Mouse (Mus musculus) stomach, embryonic 16.5 days (tissue): ENCODE measurements around the gene Ephb1. TPM values are rescaled to one million over a fixed set of nuclear protein-coding genes. Genes with fewer than 3 reads are reported as not detected.

ENCODE experiments used
- ATAC-seq: fragments of 200-750 bp; cut with Nextera tagmentation; 2 replicates; pipeline ENCODE4 v1.8.0; 2017; ENCODE audit warnings: moderate number of reproducible peaks, moderate TSS enrichment; ENCODE audit not compliant: insufficient read depth, low FRiP score
- H3K27ac ChIP-seq: fragments of 300-500 bp; sonication (generic); 2 replicates; pipeline ENCODE4 v1.5.1; 2014; ENCODE audit warnings: low read length
- H3K27me3 ChIP-seq: fragments of 300-500 bp; sonication (generic); 2 replicates; pipeline ENCODE4 v1.6.1; 2014; ENCODE audit warnings: low read length, control low read depth, mixed read lengths; ENCODE audit not compliant: control insufficient read depth, insufficient read depth
- H3K36me3 ChIP-seq: fragments of 300-500 bp; sonication (generic); 2 replicates; pipeline ENCODE4 v1.6.1; 2014; ENCODE audit warnings: low read length; ENCODE audit not compliant: control insufficient read depth, insufficient read depth
- H3K4me1 ChIP-seq: fragments of 300-500 bp; sonication (generic); 2 replicates; pipeline ENCODE4 v1.6.1; 2014; ENCODE audit warnings: low read length, control low read depth, mixed read lengths; ENCODE audit not compliant: control insufficient read depth, insufficient read depth
- H3K4me2 ChIP-seq: fragments of 300-500 bp; sonication (generic); 2 replicates; pipeline ENCODE4 v1.6.1; 2014; ENCODE audit warnings: low read depth, low read length, mixed read lengths
- H3K4me3 ChIP-seq: fragments of 300-500 bp; sonication (generic); replicated peaks from 2 replicates; pipeline ENCODE4 v1.5.1; 2014; ENCODE audit warnings: mild to moderate bottlenecking, low read length
- H3K9ac ChIP-seq: fragments of 300-500 bp; sonication (generic); 2 replicates; pipeline ENCODE4 v1.6.1; 2014; ENCODE audit warnings: low read length
- H3K9me3 ChIP-seq: fragments of 300-500 bp; sonication (generic); replicated peaks from 2 replicates; pipeline ENCODE4 v1.6.1; 2016; ENCODE audit warnings: low read length, control low read depth; ENCODE audit not compliant: control insufficient read depth
- WGBS: fragments of 180-500 bp; shearing (Covaris S2); extraction: QIAGEN DNeasy Blood & Tissue Kit; methylation state at CpG from one replicate; pipeline ENCODE4 v1.1.7; 2014; 5-methylcytosine and 5-hydroxymethylcytosine counted together
- polyA plus RNA-seq: library from polyadenylated mRNA; unstranded; fragments of >200 nt; fragmentation: Nextera tagmentation; extraction: Ambion mirVana; gene quantifications from 2 replicates; pipeline ENCODE4 v1.2.1, GENCODE M21; 2015

Ephb1 gene
- polyA plus RNA-seq, 1 experiment from 2014 or later, result 3.6 TPM

DNA sequence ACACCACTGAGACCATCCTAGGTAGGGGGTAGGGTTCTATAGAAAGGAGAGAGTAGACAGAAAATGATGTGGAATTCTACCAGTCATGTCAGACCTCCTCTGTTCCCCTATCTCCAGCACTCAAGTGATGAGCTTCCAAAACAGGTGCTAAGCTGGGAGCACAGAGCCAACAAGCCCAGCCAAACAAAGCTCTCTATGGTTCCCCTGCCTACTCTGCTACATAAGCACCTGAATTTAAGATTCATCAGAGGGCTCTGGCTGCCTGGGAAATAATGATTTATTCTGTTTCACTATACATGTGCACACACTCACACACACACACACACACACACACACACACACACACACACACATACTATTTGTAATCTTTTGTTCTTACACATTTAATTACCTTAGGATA, 216.3 kb downstream of the Ephb1 start:
- Histone ChIP-seq H3K4me1 (no peaks in the 10 kb centered on the region), H3K36me3 (no peaks in the 10 kb centered on the region), H3K9me3 (no peaks in the 10 kb centered on the region), H3K9ac (no peak overlapping the region), H3K4me3 (no peak overlapping the region), H3K4me2 (no peak overlapping the region), H3K27ac (no peak overlapping the region), H3K27me3 (no peaks in the 10 kb centered on the region)
- ATAC-seq, result no peak

DNA sequence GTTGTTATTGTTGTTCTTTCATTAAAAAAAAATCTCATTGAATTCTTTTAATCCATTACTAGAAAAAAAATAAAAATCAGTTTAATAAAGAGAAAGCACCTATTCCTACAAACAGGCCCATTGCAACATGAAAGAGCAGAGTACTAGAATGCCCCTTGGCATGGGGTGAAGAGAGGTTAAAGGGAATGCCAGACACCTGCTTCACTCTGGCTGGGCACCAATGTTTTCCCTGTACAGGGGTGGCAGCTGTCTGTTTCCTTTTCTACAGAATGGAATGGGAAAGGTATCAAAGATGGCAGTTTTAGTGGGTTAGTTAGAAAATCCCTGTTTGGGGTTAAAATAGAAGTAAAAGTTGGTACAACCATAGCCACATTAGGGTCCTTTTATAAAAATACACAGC, 224.0 kb downstream of the Ephb1 start:
- H3K9ac ChIP-seq, result no peak overlapping the region
- no peaks in the 10 kb centered on the region for H3K9me3 ChIP-seq
- H3K4me1 ChIP-seq, result no peaks in the 10 kb centered on the region
- H3K27ac ChIP-seq, result no peak overlapping the region
- H3K4me3 ChIP-seq, result no peak overlapping the region
- ATAC-seq, result no peak
- H3K4me2 ChIP-seq, result no peak overlapping the region
- no peaks in the 10 kb centered on the region for H3K36me3 ChIP-seq
- H3K27me3 ChIP-seq, result no peaks in the 10 kb centered on the region

DNA sequence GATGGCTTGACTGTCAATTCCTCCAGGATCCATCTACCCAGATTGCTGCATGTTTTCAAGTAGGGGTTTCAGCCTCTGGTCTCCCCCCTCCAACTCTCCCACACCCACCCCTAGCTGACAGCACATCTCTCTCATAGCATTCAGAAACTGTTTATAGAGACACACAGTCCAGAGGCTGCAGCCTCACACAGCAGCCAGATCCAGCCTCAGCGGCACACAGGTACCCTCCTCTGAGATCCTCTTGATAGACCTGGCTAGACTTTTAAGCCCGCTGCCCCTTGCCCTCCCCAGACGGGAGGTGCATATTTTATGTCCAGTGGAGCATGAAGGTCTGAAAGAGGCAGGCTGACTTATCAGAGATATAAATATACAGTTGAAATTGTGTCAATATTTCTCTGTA, 228.0 kb downstream of the Ephb1 start:
- H3K36me3 ChIP-seq, result no peaks in the 10 kb centered on the region
- ATAC-seq, result no peak
- no peaks in the 10 kb centered on the region for H3K4me1 ChIP-seq
- no peak overlapping the region for H3K4me3 ChIP-seq
- H3K9me3 ChIP-seq, result no peaks in the 10 kb centered on the region
- no peak overlapping the region for H3K4me2 ChIP-seq
- H3K27ac ChIP-seq, result no peak overlapping the region
- WGBS, result 44% methylated on average over 3 of the region's 3 CpGs
- H3K27me3 ChIP-seq, result no peaks in the 10 kb centered on the region
- no peak overlapping the region for H3K9ac ChIP-seq

DNA sequence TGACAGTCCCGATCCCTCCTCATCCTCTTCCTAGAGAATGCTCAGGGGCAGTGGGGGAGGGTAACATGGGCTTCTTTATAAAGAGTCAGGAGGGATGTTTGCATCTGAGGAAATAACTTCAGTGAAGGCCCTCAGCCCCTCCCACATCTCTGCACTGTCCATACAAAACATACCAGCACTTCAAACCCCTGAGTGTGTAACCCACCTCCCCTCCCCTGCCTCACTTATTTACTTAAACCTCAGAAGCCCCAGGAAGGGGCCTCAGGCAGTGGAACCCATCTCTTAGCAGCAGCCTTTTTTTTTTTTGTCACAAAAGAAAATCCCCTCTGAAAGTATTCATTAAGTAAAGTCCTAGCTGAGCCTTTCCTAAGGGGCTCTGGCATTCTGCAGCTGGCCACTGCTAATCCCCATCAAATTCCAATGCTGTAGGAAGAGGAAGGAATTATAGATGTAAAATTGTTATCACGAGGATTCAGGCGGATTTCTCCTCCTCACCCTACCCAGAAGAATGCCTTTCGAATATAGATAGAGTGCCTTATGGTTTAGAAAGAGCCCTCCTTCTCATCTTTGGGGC, 231.5 kb downstream of the Ephb1 start:
- Histone ChIP-seq H3K4me3 (no peak overlapping the region), H3K4me2 (no peak overlapping the region), H3K36me3 (no peaks in the 10 kb centered on the region), H3K27me3 (no peaks in the 10 kb centered on the region), H3K27ac (no peak overlapping the region), H3K9me3 (no peaks in the 10 kb centered on the region), H3K4me1 (no peaks in the 10 kb centered on the region), H3K9ac (no peak overlapping the region)
- ATAC-seq, result no peak
- 27% methylated on average over 4 of the region's 4 CpGs for WGBS

DNA sequence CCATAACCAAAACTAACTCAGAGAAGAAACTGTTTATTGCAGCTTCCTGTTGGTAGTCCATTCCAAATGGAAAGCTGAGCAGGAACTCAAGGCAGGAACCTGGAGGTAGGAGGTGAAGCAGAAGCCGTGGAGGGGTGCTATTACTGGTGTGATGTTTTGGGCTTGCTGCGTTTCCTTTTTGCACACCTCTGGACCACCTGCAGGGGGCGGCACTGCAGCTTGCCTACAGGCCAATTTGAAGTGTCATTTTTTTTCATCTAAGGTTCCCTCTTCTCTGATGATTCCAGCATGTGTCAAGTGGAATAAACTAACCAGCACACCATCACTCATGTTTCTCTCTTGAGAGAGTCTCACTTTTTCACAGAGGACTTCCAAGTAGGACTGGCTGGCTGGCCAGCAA, 235.1 kb downstream of the Ephb1 start:
- H3K4me1 ChIP-seq, result no peaks in the 10 kb centered on the region
- H3K36me3 ChIP-seq, result no peaks in the 10 kb centered on the region
- WGBS, result 82% methylated on average over 3 of the region's 3 CpGs
- H3K9ac ChIP-seq, result no peak overlapping the region
- no peaks in the 10 kb centered on the region for H3K27me3 ChIP-seq
- no peak for ATAC-seq
- H3K27ac ChIP-seq, result no peak overlapping the region
- no peak overlapping the region for H3K4me2 ChIP-seq
- H3K4me3 ChIP-seq, result no peak overlapping the region
- no peaks in the 10 kb centered on the region for H3K9me3 ChIP-seq

DNA sequence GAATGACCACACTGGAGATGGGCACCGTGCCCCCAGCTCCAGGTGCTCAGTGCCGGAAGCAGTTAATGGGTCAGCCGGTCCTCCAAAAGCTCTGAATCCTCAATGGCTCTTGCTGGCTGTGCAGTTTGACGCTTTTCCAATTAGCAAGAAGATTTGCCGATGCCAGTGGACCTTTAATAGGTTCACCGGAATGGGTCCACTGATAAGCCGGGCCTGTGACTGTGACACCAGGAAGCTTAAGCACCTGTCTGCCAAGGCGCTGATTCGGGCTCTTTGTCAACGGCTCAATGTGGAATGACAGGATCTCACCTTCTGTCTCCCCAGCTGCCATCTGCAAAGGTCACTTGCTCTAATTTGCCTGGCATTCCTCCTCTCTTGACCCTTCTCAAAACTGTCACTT, 239.2 kb downstream of the Ephb1 start:
- Histone ChIP-seq H3K27ac (no peak overlapping the region), H3K4me2 (no peak overlapping the region), H3K9ac (no peak overlapping the region), H3K4me1 (no peaks in the 10 kb centered on the region), H3K4me3 (no peak overlapping the region), H3K27me3 (no peaks in the 10 kb centered on the region), H3K9me3 (no peaks in the 10 kb centered on the region), H3K36me3 (no peaks in the 10 kb centered on the region)
- no peak for ATAC-seq
- WGBS, result 88% methylated on average over 10 of the region's 10 CpGs

DNA sequence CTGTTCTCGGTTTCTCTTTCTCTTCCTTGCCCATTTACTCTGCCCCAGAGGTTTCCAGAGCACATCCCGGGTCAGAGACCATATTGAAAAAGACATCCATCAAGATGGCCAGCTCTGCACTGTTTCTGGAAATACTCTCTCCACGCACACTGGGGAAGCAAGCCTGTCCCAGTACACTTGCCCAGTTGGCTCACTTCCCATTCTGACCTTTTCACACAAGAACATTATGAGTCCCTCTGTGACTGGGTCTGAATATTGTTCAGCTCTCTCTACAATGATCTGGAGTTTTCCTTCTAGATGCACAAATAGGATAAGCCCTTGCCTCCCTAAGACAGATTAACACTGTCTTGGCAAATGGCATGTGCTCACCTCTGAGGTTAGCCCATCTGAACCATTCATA, 243.0 kb downstream of the Ephb1 start:
- H3K9me3 ChIP-seq, result no peaks in the 10 kb centered on the region
- WGBS, result 53% methylated on average over 3 of the region's 3 CpGs

DNA sequence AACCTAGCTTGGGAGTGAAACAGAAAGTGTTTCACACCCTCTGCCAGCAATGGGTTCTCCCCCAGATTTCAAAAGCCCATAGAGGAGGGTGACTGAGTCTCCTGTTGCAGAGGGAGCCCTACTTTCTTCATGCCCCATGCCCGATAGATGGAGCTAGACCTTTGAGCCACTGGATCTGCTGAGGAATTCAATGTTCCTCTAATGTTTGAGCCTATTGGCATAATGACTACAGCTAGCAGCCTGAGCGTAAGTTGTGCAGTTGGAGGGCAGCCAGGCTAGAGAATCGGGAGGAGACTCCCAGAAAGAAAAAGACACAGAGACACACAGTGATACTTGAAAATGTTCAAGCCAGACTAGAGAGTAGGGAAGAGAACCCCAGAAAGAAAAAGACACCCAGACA, 246.5 kb downstream of the Ephb1 start:
- no peak for ATAC-seq
- no peaks in the 10 kb centered on the region for H3K27me3 ChIP-seq
- no peak overlapping the region for H3K9ac ChIP-seq
- no peak overlapping the region for H3K4me2 ChIP-seq
- no peak overlapping the region for H3K4me3 ChIP-seq
- H3K9me3 ChIP-seq, result no peaks in the 10 kb centered on the region
- H3K36me3 ChIP-seq, result no peaks in the 10 kb centered on the region
- WGBS, result 56% methylated on average over 3 of the region's 3 CpGs
- no peak overlapping the region for H3K27ac ChIP-seq
- no peaks in the 10 kb centered on the region for H3K4me1 ChIP-seq

More for the DNA sequence above, 243.0 kb downstream of the Ephb1 start:
- Histone ChIP-seq H3K27ac (no peak overlapping the region), H3K4me3 (no peak overlapping the region), H3K36me3 (no peaks in the 10 kb centered on the region), H3K4me1 (no peaks in the 10 kb centered on the region), H3K9ac (no peak overlapping the region), H3K4me2 (no peak overlapping the region), H3K27me3 (no peaks in the 10 kb centered on the region)
- no peak for ATAC-seq

DNA sequence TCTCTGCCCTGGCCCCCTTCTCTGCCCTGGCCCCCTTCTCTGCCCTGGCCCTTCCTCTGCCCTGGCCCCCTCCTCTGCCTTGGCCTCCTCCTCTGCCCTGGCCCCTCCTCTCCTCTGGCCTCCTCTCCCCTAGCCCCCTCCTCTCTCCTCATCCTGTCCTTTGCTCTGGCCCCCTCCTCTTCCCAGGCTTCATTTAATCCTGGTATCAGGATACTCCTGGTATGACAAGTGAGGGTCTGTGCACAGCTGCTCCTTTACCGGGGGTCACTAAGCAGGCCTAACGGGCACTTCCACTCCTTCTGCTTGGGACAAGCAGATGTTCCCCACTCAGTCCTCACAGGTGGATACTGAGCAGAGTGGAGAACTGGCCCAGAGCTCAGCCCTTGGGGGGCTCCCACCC, 247.3 kb downstream of the Ephb1 start:
- Histone ChIP-seq H3K27ac (no peak overlapping the region), H3K4me3 (no peak overlapping the region), H3K9ac (no peak overlapping the region), H3K4me1 (no peaks in the 10 kb centered on the region), H3K4me2 (no peak overlapping the region), H3K27me3 (no peaks in the 10 kb centered on the region), H3K9me3 (no peaks in the 10 kb centered on the region), H3K36me3 (no peaks in the 10 kb centered on the region)
- no peak for ATAC-seq
- WGBS, result 60% methylated on average over 2 of the region's 2 CpGs

DNA sequence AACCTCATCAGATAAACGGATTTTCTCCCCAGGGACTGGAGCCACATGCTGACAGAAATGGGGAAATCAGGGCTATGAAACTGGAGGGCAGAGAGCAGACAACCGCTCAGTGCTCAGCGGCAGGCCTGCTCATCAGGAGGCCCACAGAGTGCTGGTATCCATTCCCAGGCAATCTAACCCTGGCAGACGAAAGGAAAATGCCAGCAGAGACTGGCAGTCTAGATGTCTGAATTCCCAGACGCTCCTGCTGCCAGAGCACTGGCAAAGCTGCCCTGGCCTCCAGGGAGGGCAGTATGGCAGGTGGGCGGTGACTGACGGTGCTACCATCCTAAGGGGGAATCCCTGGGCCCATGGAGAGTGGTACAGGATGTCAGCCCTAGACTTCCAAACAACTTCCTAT, 257.7 kb downstream of the Ephb1 start:
- no peak overlapping the region for H3K27ac ChIP-seq
- no peak overlapping the region for H3K4me3 ChIP-seq
- no peaks in the 10 kb centered on the region; the same call in 1 of the 2 replicates for H3K9me3 ChIP-seq
- 39% methylated on average over 7 of the region's 7 CpGs for WGBS
- no peaks in the 10 kb centered on the region for H3K36me3 ChIP-seq
- H3K4me1 ChIP-seq, result no peaks in the 10 kb centered on the region
- H3K27me3 ChIP-seq, result no peaks in the 10 kb centered on the region
- ATAC-seq, result no peak
- H3K4me2 ChIP-seq, result no peak overlapping the region
- no peak overlapping the region for H3K9ac ChIP-seq
